Mouse (Mus musculus) liver, adult 2 months (tissue): ENCODE results near the gene Mical1. TPM values are rescaled to one million over a fixed set of nuclear protein-coding genes. Genes with fewer than 3 reads are reported as not detected.

Experiments
- DNase-seq: peaks from one replicate; pipeline ENCODE4 v3.0.0-alpha.2; 2011; ENCODE audit warnings: low read depth, low spot score; ENCODE audit errors: extremely low read depth
- H3K27ac ChIP-seq: fragments of 200-500 bp; replicated peaks from 2 replicates; pipeline ENCODE4 v1.5.1; 2012; ENCODE audit warnings: low read depth, mild to moderate bottlenecking, control low read depth, inconsistent platforms, low read length; ENCODE audit not compliant: insufficient read depth
- H3K27me3 ChIP-seq: fragments of 200-500 bp; 2 replicates; pipeline ENCODE4 v1.6.1; 2012; ENCODE audit warnings: mild to moderate bottlenecking, moderate library complexity, low read length, inconsistent platforms; ENCODE audit not compliant: control insufficient read depth, insufficient read depth
- H3K36me3 ChIP-seq: fragments of 200-500 bp; 2 replicates; pipeline ENCODE4 v1.6.1; 2012; ENCODE audit warnings: low read length, inconsistent platforms; ENCODE audit not compliant: control insufficient read depth, insufficient read depth
- H3K4me1 ChIP-seq: fragments of 200-500 bp; 2 replicates; pipeline ENCODE4 v1.6.1; 2011; ENCODE audit warnings: low read length; ENCODE audit not compliant: control insufficient read depth, insufficient read depth
- H3K4me3 ChIP-seq: fragments of 200-500 bp; 2 replicates; pipeline ENCODE4 v1.5.1; 2011; ENCODE audit warnings: low read depth, mild to moderate bottlenecking, control low read depth, low read length, moderate library complexity; ENCODE audit not compliant: insufficient read depth
- H3K79me2 ChIP-seq: fragments of 200-500 bp; 2 replicates; pipeline ENCODE4 v1.6.1; 2012; ENCODE audit warnings: inconsistent platforms, mild to moderate bottlenecking, low read length, moderate library complexity; ENCODE audit not compliant: control insufficient read depth, insufficient read depth
- H3K9ac ChIP-seq: fragments of 200-500 bp; 2 replicates; pipeline ENCODE4 v1.6.1; 2012; ENCODE audit warnings: low read depth, mild to moderate bottlenecking, control low read depth, inconsistent platforms, low read length
- CTCF ChIP-seq: fragments of 200-500 bp; IDR thresholded peaks from 2 replicates; pipeline ENCODE4 v1.5.1; 2011; ENCODE audit warnings: low read depth, low read length, control low read depth
- POLR2A ChIP-seq: fragments of 200-500 bp; IDR thresholded peaks from 2 replicates; pipeline ENCODE4 v1.6.1; 2011; ENCODE audit warnings: low read length, control low read depth; ENCODE audit not compliant: insufficient read depth; ENCODE audit errors: extremely low read depth
- WGBS: fragments of 180-500 bp; shearing (Covaris S2); methylation state at CpG from one replicate; pipeline ENCODE4 v1.1.7; 2018; 5-methylcytosine and 5-hydroxymethylcytosine counted together
- polyA plus RNA-seq: library from polyadenylated mRNA; depleted of rRNA; stranded (reverse); fragments of >200 nt; gene quantifications from 2 replicates; pipeline ENCODE4 v1.2.3, GENCODE M21; 2012
- total RNA-seq: library from RNA; depleted of rRNA; stranded (reverse); fragments of >200 nt; gene quantifications from 2 replicates; pipeline ENCODE4 v1.2.3, GENCODE M21; 2014

Mical1 gene
- total and polyA plus RNA-seq, 2 experiments, result 0.55 to 3.7 TPM

DNA sequence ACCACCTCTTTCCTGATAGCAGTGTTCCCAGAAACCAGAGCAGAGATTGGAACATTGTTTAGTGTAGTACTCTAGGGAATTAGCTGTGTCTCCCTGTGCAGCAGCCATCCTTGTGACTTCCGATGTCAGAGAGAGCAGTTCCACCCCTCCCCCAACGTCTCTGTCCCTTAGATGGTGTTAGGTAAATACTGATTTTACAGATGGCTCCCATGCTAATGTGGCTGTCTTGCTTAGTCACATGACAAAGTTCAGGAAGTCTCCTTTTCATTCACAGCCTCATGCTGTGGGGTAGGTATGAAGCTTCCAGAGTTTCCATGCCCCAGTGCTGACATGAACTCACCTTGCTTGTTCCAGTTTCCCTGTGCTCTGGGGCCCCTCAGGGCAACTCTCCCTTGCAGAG is 15.6 kb upstream of the Mical1 start:
- Histone ChIP-seq H3K27ac (no peak overlapping the region), H3K36me3 (peaks cover 27% of the 10 kb centered on the region), H3K4me1 (no peaks in the 10 kb centered on the region), H3K4me3 (no peak overlapping the region), H3K9ac (no peak overlapping the region), H3K79me2 (no peaks in the 10 kb centered on the region), H3K27me3 (no peaks in the 10 kb centered on the region)
- 45% methylated on average over 2 of the region's 2 CpGs for WGBS
- no peak for DNase-seq
- TF ChIP-seq POLR2A, result no peak
- TF ChIP-seq CTCF, result no peak

GRCm38 (mm10) chr10:41461057-41461722 is 14.9 kb upstream of the Mical1 start:
- WGBS, result 89% methylated on average over 3 of the region's 3 CpGs
- TF ChIP-seq POLR2A (no peak), CTCF (no peak)
- H3K36me3 ChIP-seq, result peaks cover 20% of the 10 kb centered on the region
- H3K4me3 ChIP-seq, result no peak overlapping the region
- H3K9ac ChIP-seq, result no peak overlapping the region
- H3K4me1 ChIP-seq, result no peaks in the 10 kb centered on the region
- H3K79me2 ChIP-seq, result no peaks in the 10 kb centered on the region
- no peak for DNase-seq
- no peak overlapping the region for H3K27ac ChIP-seq
- no peaks in the 10 kb centered on the region for H3K27me3 ChIP-seq

- Histone ChIP-seq H3K79me2 (no peaks in the 10 kb centered on the region), H3K36me3 (peaks cover 15% of the 10 kb centered on the region; the same call in 1 of the 2 replicates), H3K27ac (no peak overlapping the region), H3K9ac (no peak overlapping the region), H3K4me1 (no peaks in the 10 kb centered on the region), H3K4me3 (no peak overlapping the region), H3K27me3 (no peaks in the 10 kb centered on the region)
- no peak for TF ChIP-seq CTCF
- no peak for TF ChIP-seq POLR2A
- DNase-seq, result no peak
- WGBS, result 86% methylated on average over 15 of the region's 15 CpGs
Observed at GRCm38 (mm10) chr10:41464401-41464955, 11.6 kb upstream of the Mical1 start.

DNA sequence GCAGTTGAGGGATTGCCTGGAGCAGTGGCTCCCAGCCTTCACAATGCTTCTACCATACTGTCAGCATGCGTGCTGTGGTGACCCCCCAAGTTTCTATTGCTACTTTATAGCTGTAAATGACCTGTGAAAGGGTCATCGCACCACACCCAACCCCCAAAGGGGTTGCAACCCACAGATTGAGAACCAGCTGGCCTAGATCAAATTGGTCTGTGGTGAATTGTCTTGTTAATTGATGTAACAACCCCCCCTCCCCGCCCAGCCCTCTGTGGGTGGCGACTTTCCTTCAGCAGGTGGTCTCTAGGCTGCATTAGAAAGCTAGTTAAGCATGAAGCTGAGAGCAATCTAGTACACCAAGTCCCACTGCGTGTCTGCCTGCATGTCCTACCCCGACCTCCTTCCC is 8.8 kb upstream of the Mical1 start:
- WGBS, result 90% methylated on average over 6 of the region's 6 CpGs
- no peak overlapping the region for H3K4me3 ChIP-seq
- no peak for DNase-seq
- H3K4me1 ChIP-seq, result no peaks in the 10 kb centered on the region
- no peak overlapping the region for H3K27ac ChIP-seq
- H3K79me2 ChIP-seq, result no peaks in the 10 kb centered on the region
- no peak overlapping the region for H3K9ac ChIP-seq
- H3K36me3 ChIP-seq, result peaks cover 12% of the 10 kb centered on the region; the same call in 1 of the 2 replicates
- TF ChIP-seq POLR2A (no peak), CTCF (no peak)
- H3K27me3 ChIP-seq, result no peaks in the 10 kb centered on the region

GRCm38 (mm10) chr10:41470693-41471092 is 5.4 kb upstream of the Mical1 start:
- no peak overlapping the region for H3K4me3 ChIP-seq
- H3K27me3 ChIP-seq, result no peaks in the 10 kb centered on the region
- TF ChIP-seq CTCF, result no peak
- TF ChIP-seq POLR2A, result no peak
- no peaks in the 10 kb centered on the region for H3K79me2 ChIP-seq
- H3K9ac ChIP-seq, result no peak overlapping the region
- 95% methylated on average over 3 of the region's 3 CpGs for WGBS
- H3K36me3 ChIP-seq, result no peaks in the 10 kb centered on the region; the same call in 1 of the 2 replicates
- peak; percentile 28 for DNase-seq
- no peak overlapping the region for H3K27ac ChIP-seq
- peaks cover 2% of the 10 kb centered on the region; the same call in 1 of the 2 replicates for H3K4me1 ChIP-seq

GRCm38 (mm10) chr10:41472534-41472933 is 3.6 kb upstream of the Mical1 start:
- H3K27ac ChIP-seq, result no peak overlapping the region
- no peaks in the 10 kb centered on the region for H3K79me2 ChIP-seq
- TF ChIP-seq POLR2A, result no peak
- TF ChIP-seq CTCF, result no peak
- H3K9ac ChIP-seq, result no peak overlapping the region
- no peak for DNase-seq
- H3K36me3 ChIP-seq, result no peaks in the 10 kb centered on the region
- H3K4me3 ChIP-seq, result no peak overlapping the region
- peaks cover 2% of the 10 kb centered on the region; the same call in 1 of the 2 replicates for H3K4me1 ChIP-seq
- no peaks in the 10 kb centered on the region for H3K27me3 ChIP-seq
